In the genomic region with DNA sequence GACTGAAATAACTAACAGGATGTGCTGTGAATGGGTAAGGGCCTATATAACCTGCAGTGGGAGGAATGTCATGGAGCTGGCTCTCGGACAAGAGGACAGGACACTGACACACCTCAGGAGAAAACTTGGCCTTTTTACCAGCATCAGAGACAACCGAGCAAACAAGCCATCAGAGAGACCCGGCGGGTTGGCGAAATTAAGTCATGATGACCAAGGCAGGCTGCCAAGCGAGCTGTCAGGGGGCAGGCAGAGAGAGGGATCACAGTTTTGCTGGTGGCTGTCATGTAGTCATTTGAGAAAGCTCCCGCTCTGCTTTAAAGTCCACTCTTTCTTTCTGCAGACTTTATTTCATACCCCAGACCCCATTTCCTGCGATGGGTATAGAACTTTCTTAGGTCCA, we compare ENCODE assay signal across 25 mouse cellular contexts. TPM values are rescaled to one million over a fixed set of nuclear protein-coding genes. Genes with fewer than 3 reads are reported as not detected.
DNase-seq lines count a peak whose midpoint lies in the region; ATAC-seq and TF ChIP-seq lines count a peak whose summit lies in the region.
"Had no signal": no experiment of that assay in that cellular context is flagged by ENCODE, and none has a peak within 500 bp of the region (broad histone marks: within the 10 kb centered on the region; RNA-seq: fewer than 3 reads in every experiment).

No protein-coding gene starts in this region.

- peak; percentile 38 for DNase-seq in cerebellum, adult 11-12 months
- peak; percentile 23 for DNase-seq in midbrain, postnatal 0 days (ENCODE audit: low spot score)
- DNase-seq in midbrain, embryonic 10.5 days (ENCODE audit: low spot score) = no peak
- DNase-seq in cerebellum, postnatal 10 days = peak; percentile 79 to 87
- DNase-seq in cerebellum, postnatal 36 days = peak; percentile 55 to 57
- DNase-seq in urinary bladder, postnatal 10 days (ENCODE audit: low spot score) = no peak
- DNase-seq: adrenal gland, postnatal 10 days; adrenal gland, postnatal 36 days; B cell, adult 2 months; forebrain, postnatal 0 days; gastrocnemius, adult 2 months; gastrocnemius, postnatal 14 days; heart, adult 11 months; kidney, adult 2 months had no signal

- no peaks in the 10 kb centered on the region for H3K4me1 ChIP-seq in midbrain, postnatal 0 days (ENCODE audit: insufficient read depth, low read length)
- H3K4me1 ChIP-seq in midbrain, embryonic 10.5 days = peaks cover 25% of the 10 kb centered on the region
- no peaks in the 10 kb centered on the region for H3K4me1 ChIP-seq in intestine, embryonic 16.5 days (ENCODE audit: control insufficient read depth, insufficient read depth, low read length)

- no peak overlapping the region for H3K27ac ChIP-seq in midbrain, postnatal 0 days (ENCODE audit: low read depth, low read length)
- no peak overlapping the region for H3K27ac ChIP-seq in midbrain, embryonic 10.5 days (replicated peaks)
- H3K27ac ChIP-seq in intestine, embryonic 16.5 days (ENCODE audit: low read length) = no peak overlapping the region
- H3K27ac ChIP-seq: embryonic facial prominence, embryonic 12.5 days; embryonic facial prominence, embryonic 15.5 days; gastrocnemius, adult 2 months; hindbrain, embryonic 12.5 days; hindbrain, embryonic 15.5 days had no signal

- H3K4me3 ChIP-seq in midbrain, postnatal 0 days (ENCODE audit: low read depth, low read length) = no peak overlapping the region
- H3K4me3 ChIP-seq in midbrain, embryonic 10.5 days = no peak overlapping the region
- no peak overlapping the region for H3K4me3 ChIP-seq in intestine, embryonic 16.5 days (ENCODE audit: low read length)
- H3K4me3 ChIP-seq: embryonic facial prominence, embryonic 12.5 days; embryonic facial prominence, embryonic 15.5 days; gastrocnemius, adult 2 months; hindbrain, embryonic 12.5 days; hindbrain, embryonic 15.5 days had no signal

- H3K4me2 ChIP-seq in midbrain, postnatal 0 days (ENCODE audit: low read depth, low read length, poor library complexity, severe bottlenecking) = no peak overlapping the region
- no peak overlapping the region for H3K4me2 ChIP-seq in intestine, embryonic 16.5 days (ENCODE audit: low read depth, low read length)
- H3K4me2 ChIP-seq: embryonic facial prominence, embryonic 12.5 days; embryonic facial prominence, embryonic 15.5 days; heart, embryonic 11.5 days; hindbrain, embryonic 12.5 days; hindbrain, embryonic 15.5 days had no signal

- whole genome bisulfite sequencing in midbrain, postnatal 0 days = 89% methylated on average over 8 of the region's 8 CpGs
- whole genome bisulfite sequencing in midbrain, embryonic 10.5 days = 92% methylated on average over 8 of the region's 8 CpGs
- WGBS in intestine, embryonic 16.5 days = 90% methylated on average over 8 of the region's 8 CpGs

- no peak overlapping the region for H3K9ac ChIP-seq in midbrain, postnatal 0 days (replicated peaks; ENCODE audit: low read length, poor library complexity, severe bottlenecking)
- H3K9ac ChIP-seq in intestine, embryonic 16.5 days (ENCODE audit: low read depth, low read length) = no peak overlapping the region
- H3K9ac ChIP-seq: embryonic facial prominence, embryonic 12.5 days; embryonic facial prominence, embryonic 15.5 days; forebrain, postnatal 0 days; hindbrain, embryonic 12.5 days; hindbrain, embryonic 15.5 days had no signal

- H3K36me3 ChIP-seq in midbrain, postnatal 0 days (ENCODE audit: insufficient read depth, low read length) = no peaks in the 10 kb centered on the region
- no peaks in the 10 kb centered on the region for H3K36me3 ChIP-seq in midbrain, embryonic 10.5 days
- no peaks in the 10 kb centered on the region for H3K36me3 ChIP-seq in intestine, embryonic 16.5 days (ENCODE audit: control insufficient read depth, insufficient read depth, low read length)
- H3K36me3 ChIP-seq: G1E; hindbrain, embryonic 12.5 days had no signal

- H3K9me3 ChIP-seq in midbrain, postnatal 0 days (ENCODE audit: low read length) = no peaks in the 10 kb centered on the region
- H3K9me3 ChIP-seq in midbrain, embryonic 10.5 days (replicated peaks) = peaks cover 9% of the 10 kb centered on the region; the same call in 1 of the 2 replicates
- H3K9me3 ChIP-seq in intestine, embryonic 16.5 days (ENCODE audit: control insufficient read depth, low read length) = no peaks in the 10 kb centered on the region
- H3K9me3 ChIP-seq: hindbrain, embryonic 15.5 days had no signal

- no peak for TF ChIP-seq CTCF in midbrain, postnatal 0 days (IDR thresholded peaks at IDR 0.05)

- no peak for ATAC-seq in cerebellum, adult (ENCODE audit: insufficient number of reproducible peaks, low FRiP score, low TSS enrichment)
- no peak for ATAC-seq in midbrain, postnatal 0 days (ENCODE audit: low FRiP score)
- ATAC-seq in intestine, embryonic 16.5 days = no peak
- ATAC-seq: forebrain, embryonic 14.5 days; forebrain, postnatal 0 days; Patski had no signal

- H3K27me3 ChIP-seq in midbrain, postnatal 0 days (ENCODE audit: insufficient read depth, low read length) = no peaks in the 10 kb centered on the region
- H3K27me3 ChIP-seq in midbrain, embryonic 10.5 days (ENCODE audit: low read depth, poor library complexity, severe bottlenecking) = no peaks in the 10 kb centered on the region
- H3K27me3 ChIP-seq in intestine, embryonic 16.5 days (replicated peaks; ENCODE audit: control insufficient read depth, insufficient read depth, low read length) = no peaks in the 10 kb centered on the region
- H3K27me3 ChIP-seq: CH12.LX; embryonic facial prominence, embryonic 12.5 days; embryonic facial prominence, embryonic 15.5 days; hindbrain, embryonic 12.5 days; hindbrain, embryonic 15.5 days; Patski had no signal

RNA-seq across cellular contexts. Expression of a gene that starts 27.3 kb away (rescaled TPM):
- 75.2 and 75.8 TPM in 2 replicates for total RNA-seq in midbrain, postnatal 0 days (2014; rRNA removed)
- 6.0 and 6.4 TPM in 2 replicates for polyA plus RNA-seq in midbrain, postnatal 0 days (2015; fragmentation: Nextera tagmentation; extraction: Ambion mirVana)
- 3.3 and 4.3 TPM in 2 replicates for polyA plus RNA-seq in midbrain, embryonic 10.5 days (2016; fragmentation: Nextera tagmentation; extraction: Ambion mirVana)
- polyA plus RNA-seq in intestine, embryonic 16.5 days (2015; fragmentation: Nextera tagmentation; extraction: Ambion mirVana) = 1.5 and 1.7 TPM in 2 replicates
- total RNA-seq: CH12.LX had no signal

Comparison
In these comparisons a context has a peak if more than half of its experiments do, and no peak if none do; other contexts are left out.
1. DNase-seq: peak in cerebellum, adult 11-12 months (single experiment), midbrain, postnatal 0 days (single experiment), cerebellum, postnatal 10 days (2 of 2) and cerebellum, postnatal 36 days (2 of 2); none in midbrain, embryonic 10.5 days (single experiment) and urinary bladder, postnatal 10 days (single experiment).